Mouse (Mus musculus) limb, embryonic 14.5 days (tissue): Measurements from ENCODE around the gene Pink1. TPM values are rescaled to one million over a fixed set of nuclear protein-coding genes. Genes with fewer than 3 reads are reported as not detected.
"Not testable (repeated sequence)": the region's sequence is repeated elsewhere in the genome, so short reads cannot be mapped to it uniquely, and the experiment has no call there.

ENCODE experiments used
- ATAC-seq: fragments of 200-750 bp; cut with Nextera tagmentation; 2 replicates; pipeline ENCODE4 v1.8.0; 2017; ENCODE audit warnings: low read depth, moderate number of reproducible peaks, moderate TSS enrichment; ENCODE audit not compliant: low FRiP score
- DNase-seq: peaks from one replicate; pipeline ENCODE4 v3.0.0-alpha.2; 2015; ENCODE audit warnings: low spot score
- H3K27ac ChIP-seq: fragments of 300-500 bp; sonication (generic); replicated peaks from 2 replicates; pipeline ENCODE4 v1.5.1; 2014; ENCODE audit warnings: low read depth, mild to moderate bottlenecking, low read length, moderate library complexity, mixed read lengths
- H3K27me3 ChIP-seq: fragments of 300-500 bp; sonication (generic); 2 replicates; pipeline ENCODE4 v1.6.1; 2014; ENCODE audit warnings: low read length, mixed read lengths; ENCODE audit not compliant: control insufficient read depth, insufficient read depth
- H3K36me3 ChIP-seq: fragments of 300-500 bp; sonication (generic); 2 replicates; pipeline ENCODE4 v1.6.1; 2014; ENCODE audit warnings: mild to moderate bottlenecking, low read length, moderate library complexity, mixed read lengths; ENCODE audit not compliant: control insufficient read depth, insufficient read depth
- H3K4me1 ChIP-seq: fragments of 300-500 bp; sonication (generic); 2 replicates; pipeline ENCODE4 v1.6.1; 2014; ENCODE audit warnings: antibody characterized with exemption, low read length, mixed read lengths; ENCODE audit not compliant: control insufficient read depth, insufficient read depth
- H3K4me2 ChIP-seq: fragments of 300-500 bp; sonication (generic); replicated peaks from 2 replicates; pipeline ENCODE4 v1.6.1; 2014; ENCODE audit warnings: low read depth, mild to moderate bottlenecking, low read length, moderate library complexity; ENCODE audit not compliant: severe bottlenecking
- H3K4me3 ChIP-seq: fragments of 300-500 bp; sonication (generic); replicated peaks from 2 replicates; pipeline ENCODE4 v1.5.1; 2014; ENCODE audit warnings: low read length
- H3K9ac ChIP-seq: fragments of 300-500 bp; sonication (generic); 2 replicates; pipeline ENCODE4 v1.6.1; 2014; ENCODE audit warnings: mild to moderate bottlenecking, low read depth, low read length, moderate library complexity; ENCODE audit not compliant: severe bottlenecking
- H3K9me3 ChIP-seq: fragments of 300-500 bp; sonication (generic); 2 replicates; pipeline ENCODE4 v1.6.1; 2016; ENCODE audit warnings: low read length; ENCODE audit not compliant: control insufficient read depth
- POLR2A ChIP-seq: fragments of 200-500 bp; IDR thresholded peaks from 2 replicates; pipeline ENCODE4 v1.8.0; 2012; ENCODE audit warnings: inconsistent platforms, mild to moderate bottlenecking, moderate library complexity, borderline replicate concordance; ENCODE audit not compliant: insufficient read depth, insufficient read length; ENCODE audit errors: extremely low read depth
- WGBS: fragments of 180-500 bp; shearing (Covaris S2); extraction: QIAGEN DNeasy Blood & Tissue Kit; methylation state at CpG from one replicate; pipeline ENCODE4 v1.1.7; 2014; 5-methylcytosine and 5-hydroxymethylcytosine counted together
- polyA plus RNA-seq, 2 experiments: library from polyadenylated mRNA; depleted of rRNA in 1 of 2; stranded (reverse) in 1 of 2; unstranded in 1 of 2; fragments of >200 nt; fragmentation: Nextera tagmentation in 1 of 2; extraction: Ambion mirVana in 1 of 2; gene quantifications; 2 replicates each; pipeline versions ENCODE4 v1.2.1 to v1.2.3; 2012 to 2014

Gene Pink1
- polyA plus RNA-seq, 2 experiments: 35.5 to 44.0 TPM

DNA sequence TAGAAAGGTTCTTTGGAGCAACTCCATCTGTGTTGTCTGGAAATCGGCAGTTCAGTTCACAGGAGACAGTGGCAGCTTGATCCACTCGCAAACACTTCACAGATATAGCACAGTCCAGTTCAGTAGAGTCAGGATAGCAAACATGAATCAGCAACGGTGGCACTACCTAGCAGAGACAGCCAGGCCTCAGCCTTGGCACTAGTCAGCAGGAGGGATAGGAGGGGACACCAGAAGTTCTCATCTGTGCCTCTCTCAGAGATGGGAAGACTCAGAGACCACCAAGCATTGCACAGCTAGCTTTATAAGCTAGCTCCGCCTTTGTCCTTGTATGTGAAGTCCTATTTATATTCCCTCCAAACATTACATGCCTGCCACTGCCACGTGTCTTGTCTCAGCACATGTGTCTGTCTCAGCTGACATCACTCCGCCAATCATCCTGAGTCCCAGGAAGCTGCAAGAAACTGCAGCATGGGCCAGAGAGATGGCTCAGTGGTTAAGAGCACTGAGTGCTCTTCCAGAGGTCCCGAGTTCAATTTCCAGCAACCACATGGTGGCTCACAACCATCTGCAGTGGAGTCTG, 1.9 kb upstream of the Pink1 start:
- TF ChIP-seq POLR2A: no peak
- no peaks in the 10 kb centered on the region for H3K36me3 ChIP-seq
- H3K4me2 ChIP-seq: peak overlapping the region; percentile 22; the same call in 1 of the 2 replicates
- DNase-seq (no peak), ATAC-seq (no peak)
- H3K4me1 ChIP-seq: peaks cover 4% of the 10 kb centered on the region; the same call in 1 of the 2 replicates
- H3K9me3 ChIP-seq: no peaks in the 10 kb centered on the region
- no peaks in the 10 kb centered on the region for H3K27me3 ChIP-seq
- H3K9ac ChIP-seq: peak overlapping the region; percentile 4; the same call in 1 of the 2 replicates
- H3K27ac ChIP-seq: no peak overlapping the region
- 69% methylated on average over 7 of the region's 7 CpGs for WGBS
- peak overlapping the region; percentile 22; the same call in 1 of the 2 replicates for H3K4me3 ChIP-seq

GRCm38 (mm10) chr4:138327155-138327554, 1.0 kb upstream of the Pink1 start:
- H3K9me3 ChIP-seq, H3K4me3 ChIP-seq, ATAC-seq, H3K27me3 ChIP-seq, H3K36me3 ChIP-seq, DNase-seq, H3K4me2 ChIP-seq, H3K9ac ChIP-seq, H3K27ac ChIP-seq, H3K4me1 ChIP-seq: not testable (repeated sequence)
- 58% methylated on average over 7 of the region's 12 CpGs for WGBS

GRCm38 (mm10) chr4:138325466-138326076, 536 bp downstream of the Pink1 start:
- Histone ChIP-seq H3K9ac (peak overlapping the region; percentile 88), H3K4me2 (peak overlapping the region; percentile 49), H3K9me3 (no peaks in the 10 kb centered on the region), H3K4me3 (peak overlapping the region; percentile 72), H3K27ac (peak overlapping the region; percentile 87), H3K27me3 (no peaks in the 10 kb centered on the region), H3K4me1 (peaks cover 4% of the 10 kb centered on the region; the same call in 1 of the 2 replicates), H3K36me3 (no peaks in the 10 kb centered on the region)
- DNase-seq: peak; percentile 84
- ATAC-seq: peak; percentile 92
- WGBS: under 1% methylated on average over 42 of the region's 45 CpGs
- no peak for TF ChIP-seq POLR2A

GRCm38 (mm10) chr4:138324451-138324850, 1.7 kb downstream of the Pink1 start:
- DNase-seq (no peak), ATAC-seq (no peak)
- no peak overlapping the region for H3K4me2 ChIP-seq
- WGBS: 83% methylated on average over 3 of the region's 3 CpGs
- no peaks in the 10 kb centered on the region for H3K27me3 ChIP-seq
- H3K4me3 ChIP-seq: no peak overlapping the region
- H3K36me3 ChIP-seq: no peaks in the 10 kb centered on the region
- no peaks in the 10 kb centered on the region for H3K9me3 ChIP-seq
- H3K4me1 ChIP-seq: peaks cover 4% of the 10 kb centered on the region; the same call in 1 of the 2 replicates
- no peak overlapping the region for H3K27ac ChIP-seq
- TF ChIP-seq POLR2A: no peak
- H3K9ac ChIP-seq: no peak overlapping the region

DNA sequence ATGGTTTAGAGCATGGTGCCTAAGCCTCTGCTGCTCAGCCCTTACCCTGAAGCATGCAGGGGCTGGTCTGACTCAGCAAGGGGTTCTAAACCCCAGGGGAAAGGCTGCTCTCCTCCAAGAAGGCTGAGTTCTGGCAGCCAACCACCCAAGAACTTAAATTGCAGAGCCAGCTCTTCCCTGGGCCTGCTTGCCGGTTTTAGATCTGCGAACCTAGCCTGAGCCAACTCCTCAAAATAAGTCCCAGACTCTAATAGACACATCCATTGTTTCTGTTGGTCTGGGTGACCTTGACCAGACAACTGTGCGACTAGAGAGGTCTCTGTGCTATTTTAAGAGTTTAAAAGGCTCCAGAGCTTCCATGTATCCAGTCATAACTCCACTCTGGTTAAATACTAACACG, 2.4 kb downstream of the Pink1 start:
- no peak for DNase-seq
- ATAC-seq: no peak
- H3K9me3 ChIP-seq: no peaks in the 10 kb centered on the region
- no peak overlapping the region for H3K4me3 ChIP-seq
- H3K9ac ChIP-seq: no peak overlapping the region
- no peaks in the 10 kb centered on the region for H3K27me3 ChIP-seq
- 70% methylated on average over 4 of the region's 4 CpGs for WGBS
- no peak for TF ChIP-seq POLR2A
- no peak overlapping the region for H3K27ac ChIP-seq
- H3K4me1 ChIP-seq: peaks cover 4% of the 10 kb centered on the region; the same call in 1 of the 2 replicates
- no peak overlapping the region for H3K4me2 ChIP-seq
- peaks cover 3% of the 10 kb centered on the region; the same call in 1 of the 2 replicates for H3K36me3 ChIP-seq
